Mouse (Mus musculus) liver, embryonic 14.5 days (tissue): Measurements from ENCODE around the gene Lrg1. TPM values are rescaled to one million over a fixed set of nuclear protein-coding genes. Genes with fewer than 3 reads are reported as not detected.

Experiments used
- ATAC-seq: fragments of 200-750 bp; cut with Nextera tagmentation; 2 replicates; pipeline ENCODE4 v1.8.0; 2017; ENCODE audit warnings: moderate number of reproducible peaks, mild to moderate bottlenecking, moderate library complexity; ENCODE audit not compliant: insufficient read depth
- DNase-seq, 3 experiments: peaks; one replicate each; pipeline ENCODE4 v3.0.0-alpha.2; 2012 to 2013; ENCODE audit warnings: low read depth in 3 of 3, low spot score in 3 of 3
- H3K27ac ChIP-seq: fragments of 300-500 bp; sonication (generic); 2 replicates; pipeline ENCODE4 v1.5.1; 2014; ENCODE audit warnings: moderate library complexity, mild to moderate bottlenecking, control low read depth, inconsistent platforms
- H3K27me3 ChIP-seq: fragments of 300-500 bp; sonication (generic); 2 replicates; pipeline ENCODE4 v1.6.1; 2014; ENCODE audit warnings: mild to moderate bottlenecking, low read length, moderate library complexity; ENCODE audit not compliant: control insufficient read depth, insufficient read depth
- H3K36me3 ChIP-seq: fragments of 300-500 bp; sonication (generic); replicated peaks from 2 replicates; pipeline ENCODE4 v1.6.1; 2014; ENCODE audit warnings: low read depth; ENCODE audit not compliant: control insufficient read depth, insufficient read depth
- H3K4me1 ChIP-seq, 2 experiments: fragments of 200-500 bp in 1 of 2; fragments of 300-500 bp in 1 of 2; sonication (generic) in 1 of 2; replicated peaks; 2 replicates each; pipeline ENCODE4 v1.6.1; 2012 to 2014; ENCODE audit warnings: antibody characterized with exemption in 1 of 2, inconsistent platforms in 1 of 2, low read length in 1 of 2; ENCODE audit not compliant: control insufficient read depth in 2 of 2, insufficient read depth in 2 of 2
- H3K4me2 ChIP-seq: fragments of 300-500 bp; sonication (generic); 2 replicates; pipeline ENCODE4 v1.6.1; 2014; ENCODE audit warnings: low read depth, mild to moderate bottlenecking, control low read depth, moderate library complexity
- H3K4me3 ChIP-seq, 2 experiments: fragments of 200-500 bp in 1 of 2; fragments of 300-500 bp in 1 of 2; sonication (generic) in 1 of 2; 2 replicates each; pipeline ENCODE4 v1.5.1; 2012 to 2014; ENCODE audit warnings: low read depth in 2 of 2, low read length in 2 of 2, mild to moderate bottlenecking in 2 of 2, control low read depth in 1 of 2, inconsistent platforms in 1 of 2, moderate library complexity in 1 of 2; ENCODE audit not compliant: insufficient read depth in 1 of 2
- H3K9ac ChIP-seq: fragments of 300-500 bp; sonication (generic); replicated peaks from 2 replicates; pipeline ENCODE4 v1.6.1; 2014; ENCODE audit warnings: mild to moderate bottlenecking, control low read depth, moderate library complexity
- H3K9me3 ChIP-seq: fragments of 300-500 bp; sonication (generic); 2 replicates; pipeline ENCODE4 v1.6.1; 2016; ENCODE audit warnings: low read length, mixed read lengths; ENCODE audit not compliant: control insufficient read depth
- CTCF ChIP-seq: IDR thresholded peaks from 2 replicates; pipeline ENCODE4 v1.5.1; 2016; ENCODE audit warnings: antibody characterized with exemption, low read depth, control low read depth
- EP300 ChIP-seq: IDR thresholded peaks from 2 replicates; pipeline ENCODE4 v1.6.1; 2016; ENCODE audit warnings: antibody characterized with exemption, low read depth
- WGBS: fragments of 180-500 bp; shearing (Covaris S2); extraction: QIAGEN DNeasy Blood & Tissue Kit; methylation state at CpG from one replicate; pipeline ENCODE4 v1.1.7; 2014; ENCODE audit not compliant: insufficient replicate concordance; 5-methylcytosine and 5-hydroxymethylcytosine counted together
- polyA plus RNA-seq, 2 experiments: library from polyadenylated mRNA; depleted of rRNA in 1 of 2; stranded (reverse) in 1 of 2; unstranded in 1 of 2; fragments of >200 nt; fragmentation: Nextera tagmentation in 1 of 2; extraction: Ambion mirVana in 1 of 2; gene quantifications; 2 replicates each; pipeline versions ENCODE4 v1.2.1 to v1.2.3; 2012 to 2014

The Lrg1 gene
- polyA plus RNA-seq, 2 experiments = 0.09 to 0.67 TPM

DNA sequence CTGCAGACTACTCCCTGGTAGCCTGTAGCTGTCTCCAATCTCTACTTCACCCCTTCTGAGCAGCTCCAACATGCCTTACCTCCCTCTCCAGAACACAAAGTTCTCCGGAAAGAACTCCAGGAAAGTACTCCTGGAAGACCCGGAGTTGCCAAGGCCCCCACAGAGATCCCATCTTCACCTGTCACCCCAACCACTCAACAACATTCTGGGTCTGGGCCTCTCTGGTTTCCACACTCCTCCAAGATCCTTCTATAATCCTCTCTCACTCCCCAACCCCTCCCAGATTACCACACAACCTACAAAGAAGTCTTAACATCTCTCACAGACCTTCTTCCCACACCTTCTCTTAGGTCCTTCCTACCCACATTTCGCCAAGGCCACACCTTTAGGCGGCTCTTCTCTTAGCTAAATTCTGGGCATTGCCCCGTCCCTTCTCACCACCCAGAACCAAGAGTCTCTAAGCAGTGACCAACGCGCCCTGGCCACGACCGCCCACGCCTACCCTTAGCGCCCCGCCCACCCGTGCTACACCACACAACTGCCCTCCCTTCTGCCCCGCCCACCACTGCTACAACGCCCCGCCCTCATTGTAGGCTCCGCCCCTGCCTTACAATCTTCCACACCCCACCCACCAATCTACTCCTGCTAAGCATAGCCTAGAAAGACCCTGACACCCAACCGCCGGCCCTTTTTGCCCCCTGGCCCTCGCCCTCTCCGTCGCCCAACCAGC is 47.5 kb downstream of the Lrg1 start:
- Histone ChIP-seq H3K36me3 (peaks cover 14% of the 10 kb centered on the region), H3K27me3 (no peaks in the 10 kb centered on the region), H3K9me3 (no peaks in the 10 kb centered on the region), H3K4me2 (peak overlapping the region; percentile 97), H3K27ac (peak overlapping the region; percentile 93), H3K4me3 (peak overlapping the region; percentile 70 to 87), H3K4me1 (peaks cover 17 to 22% of the 10 kb centered on the region in 2 experiments), H3K9ac (peak overlapping the region; percentile 75)
- ATAC-seq (peak; percentile 33), DNase-seq (peak; percentile 74 to 84 (median 75))
- 7% methylated on average over 22 of the region's 22 CpGs for WGBS
- TF ChIP-seq CTCF (no peak), EP300 (no peak; the same call in 1 of the 2 replicates)

DNA sequence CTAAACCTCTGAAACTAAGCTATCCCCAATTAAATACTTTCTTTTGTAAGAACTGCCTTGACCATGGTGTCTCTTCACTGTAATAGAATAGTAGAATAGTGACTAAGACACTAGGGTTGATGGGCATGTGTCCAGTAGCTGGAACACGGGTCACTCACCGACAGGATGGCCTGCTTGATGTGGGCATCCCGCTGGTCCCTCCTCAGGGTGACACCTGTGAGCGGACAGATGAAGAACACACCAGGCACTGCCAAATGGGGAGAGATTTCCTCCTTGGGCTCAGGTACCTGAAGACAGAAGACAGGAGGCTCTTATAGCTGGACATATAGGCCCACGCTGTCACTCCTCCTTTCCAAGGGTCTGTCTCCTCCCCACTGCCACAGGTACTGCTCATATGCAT is 49.6 kb downstream of the Lrg1 start:
- H3K36me3 ChIP-seq = peaks cover 34% of the 10 kb centered on the region
- H3K4me1 ChIP-seq = peaks cover 14 to 18% of the 10 kb centered on the region in 2 experiments; a peak in 3 of 4 replicates
- WGBS = 86% methylated on average over 5 of the region's 5 CpGs
- H3K27me3 ChIP-seq = no peaks in the 10 kb centered on the region
- ATAC-seq = no peak
- TF ChIP-seq EP300 = no peak
- no peak for TF ChIP-seq CTCF
- no peaks in the 10 kb centered on the region for H3K9me3 ChIP-seq
- no peak overlapping the region for H3K27ac ChIP-seq
- H3K4me2 ChIP-seq = no peak overlapping the region
- H3K9ac ChIP-seq = no peak overlapping the region
- no peak for DNase-seq
- H3K4me3 ChIP-seq = no peak overlapping the region

DNA sequence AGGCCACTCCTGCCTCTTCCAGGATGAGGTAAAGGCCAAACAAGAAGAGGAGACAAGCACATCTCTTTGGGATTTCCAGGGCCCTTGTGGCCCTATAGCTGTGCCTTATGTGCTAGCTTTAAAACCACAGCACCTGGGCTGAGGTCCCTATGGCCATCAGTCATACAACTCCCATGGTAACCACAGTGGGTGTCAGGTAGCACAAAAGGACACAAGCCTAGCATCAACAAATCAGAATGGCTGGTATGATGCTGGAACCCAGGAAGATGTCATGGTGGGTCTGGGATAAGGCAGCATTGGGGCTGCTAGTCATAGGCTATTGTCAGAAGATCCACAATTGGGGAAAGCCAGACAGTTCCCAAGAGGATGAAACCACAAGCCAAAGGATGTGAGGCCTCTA is 50.7 kb downstream of the Lrg1 start:
- Histone ChIP-seq H3K9ac (no peak overlapping the region), H3K4me3 (no peak overlapping the region), H3K27me3 (no peaks in the 10 kb centered on the region), H3K9me3 (no peaks in the 10 kb centered on the region), H3K36me3 (peaks cover 45% of the 10 kb centered on the region), H3K4me2 (no peak overlapping the region), H3K27ac (no peak overlapping the region), H3K4me1 (peaks cover 14 to 18% of the 10 kb centered on the region in 2 experiments; a peak in 3 of 4 replicates)
- ATAC-seq (no peak), DNase-seq (no peak)
- TF ChIP-seq CTCF (no peak), EP300 (no peak)

Other genes starting within 250 kb of the Lrg1 start
- gene Zfp119a, start 243.1 kb downstream of the Lrg1 start, polyA plus RNA-seq (2012; rRNA removed) = 0.40 and 0.71 TPM in 2 replicates
- gene Zfp119a, start 243.1 kb downstream of the Lrg1 start, polyA plus RNA-seq (2014; fragmentation: Nextera tagmentation; extraction: Ambion mirVana) = 2.1 and 2.2 TPM in 2 replicates
- gene Zfp959, start 229.9 kb downstream of the Lrg1 start, polyA plus RNA-seq (2012; rRNA removed) = 1.6 and 2.6 TPM in 2 replicates
- gene Zfp959, start 229.9 kb downstream of the Lrg1 start, polyA plus RNA-seq (2014; fragmentation: Nextera tagmentation; extraction: Ambion mirVana) = 4.1 and 4.7 TPM in 2 replicates
- 0.44 and 0.76 TPM in 2 replicates for gene Zfp119b, start 172.5 kb downstream of the Lrg1 start, polyA plus RNA-seq (2012; rRNA removed)
- gene Zfp119b, start 172.5 kb downstream of the Lrg1 start, polyA plus RNA-seq (2014; fragmentation: Nextera tagmentation; extraction: Ambion mirVana) = 2.1 and 2.5 TPM in 2 replicates
- 4.1 and 5.5 TPM in 2 replicates for gene Ebi3, start 169.4 kb downstream of the Lrg1 start, polyA plus RNA-seq (2012; rRNA removed)
- 3.0 and 4.5 TPM in 2 replicates for gene Ebi3, start 169.4 kb downstream of the Lrg1 start, polyA plus RNA-seq (2014; fragmentation: Nextera tagmentation; extraction: Ambion mirVana)
- gene Yju2, start 162.9 kb downstream of the Lrg1 start, polyA plus RNA-seq (2012; rRNA removed) = 3.2 and 5.1 TPM in 2 replicates
- 5.2 and 6.4 TPM in 2 replicates for gene Yju2, start 162.9 kb downstream of the Lrg1 start, polyA plus RNA-seq (2014; fragmentation: Nextera tagmentation; extraction: Ambion mirVana)
- gene Shd, start 151.5 kb downstream of the Lrg1 start, polyA plus RNA-seq (2012; rRNA removed) = 0.31 and 0.83 TPM in 2 replicates
- not detected in 2 replicates for gene Shd, start 151.5 kb downstream of the Lrg1 start, polyA plus RNA-seq (2014; fragmentation: Nextera tagmentation; extraction: Ambion mirVana)
- gene Fsd1, start 135.5 kb downstream of the Lrg1 start, polyA plus RNA-seq (2012; rRNA removed) = 0.27 and 0.30 TPM in 2 replicates
- gene Fsd1, start 135.5 kb downstream of the Lrg1 start, polyA plus RNA-seq (2014; fragmentation: Nextera tagmentation; extraction: Ambion mirVana) = 0.19 and 0.33 TPM in 2 replicates
- gene Stap2, start 116.4 kb downstream of the Lrg1 start, polyA plus RNA-seq (2012; rRNA removed) = 1.9 and 2.0 TPM in 2 replicates
- gene Stap2, start 116.4 kb downstream of the Lrg1 start, polyA plus RNA-seq (2014; fragmentation: Nextera tagmentation; extraction: Ambion mirVana) = 1.8 and 2.8 TPM in 2 replicates
- 15.7 TPM in 2 replicates for gene Mpnd, start 116.3 kb downstream of the Lrg1 start, polyA plus RNA-seq (2012; rRNA removed)
- 12.9 and 14.8 TPM in 2 replicates for gene Mpnd, start 116.3 kb downstream of the Lrg1 start, polyA plus RNA-seq (2014; fragmentation: Nextera tagmentation; extraction: Ambion mirVana)
- gene Sh3gl1, start 85.4 kb downstream of the Lrg1 start, polyA plus RNA-seq (2012; rRNA removed) = 28.8 and 30.0 TPM in 2 replicates
- 32.5 and 32.9 TPM in 2 replicates for gene Sh3gl1, start 85.4 kb downstream of the Lrg1 start, polyA plus RNA-seq (2014; fragmentation: Nextera tagmentation; extraction: Ambion mirVana)
- gene Chaf1a, start 81.6 kb downstream of the Lrg1 start, polyA plus RNA-seq (2012; rRNA removed) = 10.8 and 14.6 TPM in 2 replicates
- 10.2 and 13.0 TPM in 2 replicates for gene Chaf1a, start 81.6 kb downstream of the Lrg1 start, polyA plus RNA-seq (2014; fragmentation: Nextera tagmentation; extraction: Ambion mirVana)
- 7.3 TPM in 2 replicates for gene Ubxn6, start 47.0 kb downstream of the Lrg1 start, polyA plus RNA-seq (2012; rRNA removed)
- 10.8 and 12.2 TPM in 2 replicates for gene Ubxn6, start 47.0 kb downstream of the Lrg1 start, polyA plus RNA-seq (2014; fragmentation: Nextera tagmentation; extraction: Ambion mirVana)
- gene Hdgfl2, start 42.4 kb downstream of the Lrg1 start, polyA plus RNA-seq (2012; rRNA removed) = 18.2 and 29.5 TPM in 2 replicates
- gene Hdgfl2, start 42.4 kb downstream of the Lrg1 start, polyA plus RNA-seq (2014; fragmentation: Nextera tagmentation; extraction: Ambion mirVana) = 26.0 and 36.0 TPM in 2 replicates
- gene Plin4, start 12.2 kb downstream of the Lrg1 start, polyA plus RNA-seq (2012; rRNA removed) = 0.01 TPM in 2 replicates
- 0.03 TPM in 1 of 2 replicates, not detected in the other for gene Plin4, start 12.2 kb downstream of the Lrg1 start, polyA plus RNA-seq (2014; fragmentation: Nextera tagmentation; extraction: Ambion mirVana)
- 0.11 and 0.29 TPM in 2 replicates for gene Plin5, start 4.4 kb downstream of the Lrg1 start, polyA plus RNA-seq (2012; rRNA removed)
- gene Plin5, start 4.4 kb downstream of the Lrg1 start, polyA plus RNA-seq (2014; fragmentation: Nextera tagmentation; extraction: Ambion mirVana) = 0.34 and 0.35 TPM in 2 replicates
- gene Sema6b, start 18.3 kb upstream of the Lrg1 start, polyA plus RNA-seq (2012; rRNA removed) = 0.92 and 1.1 TPM in 2 replicates
- gene Sema6b, start 18.3 kb upstream of the Lrg1 start, polyA plus RNA-seq (2014; fragmentation: Nextera tagmentation; extraction: Ambion mirVana) = 0.43 and 0.71 TPM in 2 replicates
- gene Tnfaip8l1, start 40.5 kb upstream of the Lrg1 start, polyA plus RNA-seq (2012; rRNA removed) = 1.5 and 1.8 TPM in 2 replicates
- gene Tnfaip8l1, start 40.5 kb upstream of the Lrg1 start, polyA plus RNA-seq (2014; fragmentation: Nextera tagmentation; extraction: Ambion mirVana) = 2.4 and 2.7 TPM in 2 replicates
- gene Mydgf, start 61.9 kb upstream of the Lrg1 start, polyA plus RNA-seq (2012; rRNA removed) = 35.9 and 37.3 TPM in 2 replicates
- gene Mydgf, start 61.9 kb upstream of the Lrg1 start, polyA plus RNA-seq (2014; fragmentation: Nextera tagmentation; extraction: Ambion mirVana) = 48.8 and 50.3 TPM in 2 replicates
- 14.4 and 16.5 TPM in 2 replicates for gene Dpp9, start 96.9 kb upstream of the Lrg1 start, polyA plus RNA-seq (2012; rRNA removed)
- gene Dpp9, start 96.9 kb upstream of the Lrg1 start, polyA plus RNA-seq (2014; fragmentation: Nextera tagmentation; extraction: Ambion mirVana) = 11.7 and 16.6 TPM in 2 replicates
- 5.6 and 5.8 TPM in 2 replicates for gene Fem1a, start 134.8 kb upstream of the Lrg1 start, polyA plus RNA-seq (2012; rRNA removed)
- 4.9 and 5.8 TPM in 2 replicates for gene Fem1a, start 134.8 kb upstream of the Lrg1 start, polyA plus RNA-seq (2014; fragmentation: Nextera tagmentation; extraction: Ambion mirVana)
- 4.9 and 6.8 TPM in 2 replicates for gene Ticam1, start 154.8 kb upstream of the Lrg1 start, polyA plus RNA-seq (2012; rRNA removed)
- 3.4 and 3.8 TPM in 2 replicates for gene Ticam1, start 154.8 kb upstream of the Lrg1 start, polyA plus RNA-seq (2014; fragmentation: Nextera tagmentation; extraction: Ambion mirVana)
- 7.4 and 9.2 TPM in 2 replicates for gene Plin3, start 170.9 kb upstream of the Lrg1 start, polyA plus RNA-seq (2012; rRNA removed)
- gene Plin3, start 170.9 kb upstream of the Lrg1 start, polyA plus RNA-seq (2014; fragmentation: Nextera tagmentation; extraction: Ambion mirVana) = 24.2 and 27.2 TPM in 2 replicates
- not detected in 2 replicates for gene Arrdc5, start 178.3 kb upstream of the Lrg1 start, polyA plus RNA-seq (2012; rRNA removed)
- not detected in 2 replicates for gene Arrdc5, start 178.3 kb upstream of the Lrg1 start, polyA plus RNA-seq (2014; fragmentation: Nextera tagmentation; extraction: Ambion mirVana)
- gene Uhrf1, start 181.3 kb upstream of the Lrg1 start, polyA plus RNA-seq (2012; rRNA removed) = 72.6 and 86.2 TPM in 2 replicates
- gene Uhrf1, start 181.3 kb upstream of the Lrg1 start, polyA plus RNA-seq (2014; fragmentation: Nextera tagmentation; extraction: Ambion mirVana) = 76.0 and 90.8 TPM in 2 replicates
- 4.2 and 4.6 TPM in 2 replicates for gene Kdm4b, start 204.1 kb upstream of the Lrg1 start, polyA plus RNA-seq (2012; rRNA removed)
- 4.5 and 6.3 TPM in 2 replicates for gene Kdm4b, start 204.1 kb upstream of the Lrg1 start, polyA plus RNA-seq (2014; fragmentation: Nextera tagmentation; extraction: Ambion mirVana)